In the genomic region with DNA sequence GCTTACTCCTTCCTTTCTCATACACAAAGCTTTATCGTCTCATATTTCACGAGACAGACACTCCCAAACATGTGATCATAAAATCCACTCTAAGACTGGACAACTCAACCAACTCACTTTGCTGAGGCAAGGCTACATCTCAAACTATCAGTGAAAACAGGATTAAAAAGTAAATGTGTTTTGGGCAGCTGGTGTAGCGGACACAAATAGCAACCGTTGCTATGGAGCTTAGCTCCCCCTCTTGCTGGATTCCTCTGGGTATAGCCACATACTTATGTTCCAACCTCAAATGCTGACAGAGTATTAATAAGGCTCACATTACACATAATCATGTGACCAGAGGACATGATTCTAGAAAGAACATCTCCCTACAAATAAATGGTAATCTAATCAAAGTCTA, we compare ENCODE assay signal across 9 mouse cellular contexts. TPM values are rescaled to one million over a fixed set of nuclear protein-coding genes. Genes with fewer than 3 reads are reported as not detected.
DNase-seq lines count a peak whose midpoint lies in the region; ATAC-seq lines count a peak whose summit lies in the region.
"Had no signal": no experiment of that assay in that cellular context is flagged by ENCODE, and none has a peak within 500 bp of the region (broad histone marks: within the 10 kb centered on the region; RNA-seq: fewer than 3 reads in every experiment).

No protein-coding gene starts in this region.

- peak; percentile 56 to 59 for DNase-seq in left cerebral cortex, postnatal 14 days (ENCODE audit: low spot score in 2 of 2)
- DNase-seq in left cerebral cortex, postnatal 4 days = no peak
- peak; percentile 22 for DNase-seq in hindlimb bud, embryonic 11.5 days (ENCODE audit: extremely low spot score, low read depth, low spot score)
- DNase-seq in cerebellum, adult 11-12 months = no peak
- DNase-seq in spleen, postnatal 10 days (ENCODE audit: low spot score in 2 of 2) = no peak

- H3K4me2 ChIP-seq in forebrain, embryonic 12.5 days = no peak overlapping the region
- peak overlapping the region; percentile 20; the same call in 1 of the 2 replicates for H3K4me2 ChIP-seq in neural tube, embryonic 13.5 days

- H3K27me3 ChIP-seq in forebrain, embryonic 12.5 days = no peaks in the 10 kb centered on the region
- no peaks in the 10 kb centered on the region for H3K27me3 ChIP-seq in neural tube, embryonic 13.5 days

- H3K9ac ChIP-seq in forebrain, embryonic 12.5 days = no peak overlapping the region
- no peak overlapping the region for H3K9ac ChIP-seq in neural tube, embryonic 13.5 days
- H3K9ac ChIP-seq: liver, embryonic 14.5 days had no signal

- 0 out of 2 replicates have a peak overlapping the region, but pooled peaks have one; percentile 14 for H3K27ac ChIP-seq in forebrain, embryonic 12.5 days
- H3K27ac ChIP-seq in neural tube, embryonic 13.5 days (replicated peaks) = peak overlapping the region; percentile 54; the same call in 1 of the 2 replicates
- H3K27ac ChIP-seq: liver, embryonic 14.5 days had no signal

- H3K36me3 ChIP-seq in forebrain, embryonic 12.5 days (replicated peaks) = peaks cover 35% of the 10 kb centered on the region
- H3K36me3 ChIP-seq in neural tube, embryonic 13.5 days = peaks cover 35% of the 10 kb centered on the region

- H3K4me1 ChIP-seq in forebrain, embryonic 12.5 days = peaks cover 27% of the 10 kb centered on the region
- H3K4me1 ChIP-seq in neural tube, embryonic 13.5 days (replicated peaks) = peaks cover 24% of the 10 kb centered on the region

- no peak overlapping the region for H3K4me3 ChIP-seq in forebrain, embryonic 12.5 days (replicated peaks)
- H3K4me3 ChIP-seq in neural tube, embryonic 13.5 days = no peak overlapping the region

- ATAC-seq in forebrain, embryonic 12.5 days (ENCODE audit: low FRiP score) = peak; percentile 65; the same call in 1 of the 2 replicates
- peak; percentile 75; the same call in 1 of the 2 replicates for ATAC-seq in neural tube, embryonic 13.5 days (ENCODE audit: low read depth)
- ATAC-seq in cerebellum, adult (ENCODE audit: insufficient number of reproducible peaks, low FRiP score, low TSS enrichment) = no peak

- WGBS in forebrain, embryonic 12.5 days = 76% methylated on average over 4 of the region's 4 CpGs
- 46% methylated on average over 4 of the region's 4 CpGs for WGBS in neural tube, embryonic 13.5 days

- 0 out of 2 replicates have a peak, but pooled peaks cover 3% of the 10 kb centered on the region for H3K9me3 ChIP-seq in forebrain, embryonic 12.5 days
- no peaks in the 10 kb centered on the region for H3K9me3 ChIP-seq in neural tube, embryonic 13.5 days

- intact Hi-C loops in left cerebral cortex, postnatal 14 days (cut with DNase I) = no loop called here
- intact Hi-C loops in left cerebral cortex, postnatal 4 days (cut with DNase I) = no loop called here

RNA-seq across cellular contexts. Expression of a gene that starts 29.9 kb away (rescaled TPM):
- 100 to 1,000 TPM; 412 to 453 TPM for total RNA-seq in left cerebral cortex, postnatal 14 days (2021)
- total RNA-seq in left cerebral cortex, postnatal 4 days (2021) = 100 to 1,000 TPM; 420 to 423 TPM
- 123 and 124 TPM in 2 replicates for polyA plus RNA-seq in forebrain, embryonic 12.5 days (2016; fragmentation: Nextera tagmentation; extraction: Ambion mirVana)
- polyA plus RNA-seq in neural tube, embryonic 13.5 days (2015; fragmentation: Nextera tagmentation; extraction: Ambion mirVana) = 123 and 130 TPM in 2 replicates

Comparison
In these comparisons a context has a peak if more than half of its experiments do, and no peak if none do; other contexts are left out.
1. DNase-seq: peak in left cerebral cortex, postnatal 14 days (2 of 2) and hindlimb bud, embryonic 11.5 days (single experiment); none in left cerebral cortex, postnatal 4 days (single experiment), cerebellum, adult 11-12 months (single experiment) and spleen, postnatal 10 days (0 of 2).